Mouse (Mus musculus) liver, embryonic 11.5 days (tissue): ENCODE results near the gene Il6ra. TPM values are rescaled to one million over a fixed set of nuclear protein-coding genes. Genes with fewer than 3 reads are reported as not detected.

Source experiments
- ATAC-seq: fragments of 200-750 bp; cut with Nextera tagmentation; replicated peaks from 2 replicates; pipeline ENCODE4 v1.8.0; 2017; ENCODE audit warnings: moderate number of reproducible peaks, mild to moderate bottlenecking, moderate TSS enrichment, moderate library complexity; ENCODE audit not compliant: low FRiP score
- DNase-seq: peaks from one replicate; pipeline ENCODE4 v3.0.0-alpha.2; 2017; ENCODE audit warnings: low spot score
- H3K27ac ChIP-seq: fragments of 300-500 bp; sonication (generic); 2 replicates; pipeline ENCODE4 v1.5.1; 2014; ENCODE audit warnings: mild to moderate bottlenecking, low read depth, low read length, control low read depth
- H3K27me3 ChIP-seq: fragments of 300-500 bp; sonication (generic); replicated peaks from 2 replicates; pipeline ENCODE4 v1.6.1; 2014; ENCODE audit warnings: low read length, mixed read lengths; ENCODE audit not compliant: control insufficient read depth, insufficient read depth
- H3K36me3 ChIP-seq: fragments of 300-500 bp; sonication (generic); 2 replicates; pipeline ENCODE4 v1.6.1; 2014; ENCODE audit warnings: mild to moderate bottlenecking, low read length, moderate library complexity, mixed read lengths; ENCODE audit not compliant: control insufficient read depth, insufficient read depth
- H3K4me1 ChIP-seq: fragments of 300-500 bp; sonication (generic); replicated peaks from 2 replicates; pipeline ENCODE4 v1.6.1; 2014; ENCODE audit warnings: low read length, mixed read lengths; ENCODE audit not compliant: control insufficient read depth, insufficient read depth
- H3K4me2 ChIP-seq: fragments of 300-500 bp; sonication (generic); 2 replicates; pipeline ENCODE4 v1.6.1; 2014; ENCODE audit warnings: mild to moderate bottlenecking, control low read depth, moderate library complexity
- H3K4me3 ChIP-seq: fragments of 300-500 bp; sonication (generic); 2 replicates; pipeline ENCODE4 v1.5.1; 2014; ENCODE audit warnings: low read depth, low read length, control low read depth
- H3K9ac ChIP-seq: fragments of 300-500 bp; sonication (generic); 2 replicates; pipeline ENCODE4 v1.6.1; 2014; ENCODE audit warnings: low read depth, low read length, control low read depth
- H3K9me3 ChIP-seq: fragments of 300-500 bp; sonication (generic); 2 replicates; pipeline ENCODE4 v1.6.1; 2016; ENCODE audit warnings: low read length, inconsistent platforms, mixed read lengths; ENCODE audit not compliant: control insufficient read depth
- WGBS: fragments of 180-500 bp; shearing (Covaris S2); extraction: QIAGEN DNeasy Blood & Tissue Kit; methylation state at CpG from one replicate; pipeline ENCODE4 v1.1.7; 2014; 5-methylcytosine and 5-hydroxymethylcytosine counted together
- polyA plus RNA-seq: library from polyadenylated mRNA; unstranded; fragments of >200 nt; fragmentation: Nextera tagmentation; extraction: Ambion mirVana; gene quantifications from 2 replicates; pipeline ENCODE4 v1.2.1, GENCODE M21; 2014

Il6ra gene
- polyA plus RNA-seq, 1 experiment from 2014 or later = 1.0 TPM

DNA sequence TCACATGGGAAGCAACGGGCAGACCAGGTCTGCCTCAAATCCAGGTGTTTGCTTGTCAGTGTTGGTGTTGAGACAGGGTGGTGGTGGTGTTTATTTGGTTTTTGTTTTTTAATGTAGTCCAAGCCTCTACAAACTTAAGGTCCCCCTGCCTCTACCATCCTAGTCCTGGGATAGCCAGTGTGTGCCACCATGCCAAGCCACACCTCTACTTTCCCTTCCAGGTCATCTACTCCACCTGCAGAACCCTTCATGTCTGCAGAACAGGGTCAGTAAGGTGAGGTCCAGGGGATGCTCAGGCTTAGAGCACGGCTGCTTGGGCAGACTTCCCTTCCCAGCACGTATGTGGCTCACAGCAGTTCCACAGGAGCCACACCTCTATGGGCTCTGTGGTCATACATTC lies 52.7 kb downstream of the Il6ra start:
- Histone ChIP-seq H3K4me1 (no peaks in the 10 kb centered on the region), H3K9me3 (0 out of 2 replicates have a peak, but pooled peaks cover 3% of the 10 kb centered on the region), H3K27me3 (no peaks in the 10 kb centered on the region), H3K4me2 (no peak overlapping the region), H3K36me3 (no peaks in the 10 kb centered on the region), H3K9ac (no peak overlapping the region), H3K27ac (no peak overlapping the region), H3K4me3 (no peak overlapping the region)
- 72% methylated on average over 3 of the region's 3 CpGs for WGBS
- ATAC-seq (no peak), DNase-seq (no peak)

DNA sequence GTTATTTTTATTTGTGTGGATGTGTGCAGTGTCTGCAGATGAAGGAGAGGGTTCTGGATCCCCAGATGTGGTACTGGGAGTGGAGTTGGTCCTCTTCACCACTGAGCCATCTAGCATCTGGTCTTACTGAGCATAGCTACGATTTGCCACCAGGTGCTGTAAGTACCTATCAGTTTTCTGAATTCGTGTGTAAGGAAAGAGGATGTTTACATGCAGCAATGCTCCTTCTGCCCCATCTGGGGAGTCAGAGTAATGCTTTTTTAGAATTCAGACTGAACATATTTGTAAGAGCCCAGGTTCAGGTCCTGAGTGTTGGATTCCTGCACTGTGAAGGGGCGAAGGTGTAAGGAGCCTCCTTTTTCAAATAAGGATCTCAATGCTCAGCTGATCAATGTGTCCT lies 53.1 kb downstream of the Il6ra start:
- Histone ChIP-seq H3K27me3 (no peaks in the 10 kb centered on the region), H3K4me1 (no peaks in the 10 kb centered on the region), H3K36me3 (no peaks in the 10 kb centered on the region), H3K4me3 (no peak overlapping the region), H3K27ac (no peak overlapping the region), H3K9me3 (0 out of 2 replicates have a peak, but pooled peaks cover 3% of the 10 kb centered on the region), H3K9ac (no peak overlapping the region), H3K4me2 (no peak overlapping the region)
- no peak for ATAC-seq
- WGBS = 66% methylated on average over 3 of the region's 3 CpGs
- no peak for DNase-seq

DNA sequence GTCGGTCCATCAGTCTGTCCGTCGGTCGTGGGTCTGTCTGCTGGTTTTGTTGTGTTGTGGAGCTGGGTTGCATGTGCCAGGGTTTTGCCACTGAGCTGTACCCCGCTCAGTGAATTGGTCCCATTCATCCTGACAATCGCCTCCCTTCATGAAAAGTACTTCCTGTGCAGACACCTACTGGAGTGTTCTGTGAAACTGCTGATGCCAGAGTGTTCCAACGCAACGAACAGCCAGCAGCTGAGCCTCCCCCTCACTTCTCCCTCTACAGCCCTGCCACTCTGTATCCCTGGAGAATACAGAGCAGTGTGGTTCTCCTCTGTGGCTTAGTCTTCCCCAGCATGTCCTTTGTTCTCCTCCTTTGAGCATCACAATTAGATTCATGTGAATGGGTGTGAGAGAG lies 54.1 kb downstream of the Il6ra start:
- H3K9ac ChIP-seq = no peak overlapping the region
- 0 out of 2 replicates have a peak, but pooled peaks cover 3% of the 10 kb centered on the region for H3K9me3 ChIP-seq
- H3K4me2 ChIP-seq = no peak overlapping the region
- H3K4me1 ChIP-seq = no peaks in the 10 kb centered on the region
- H3K27ac ChIP-seq = no peak overlapping the region
- H3K4me3 ChIP-seq = no peak overlapping the region
- 78% methylated on average over 8 of the region's 8 CpGs for WGBS
- no peaks in the 10 kb centered on the region for H3K36me3 ChIP-seq
- DNase-seq (no peak), ATAC-seq (no peak)
- H3K27me3 ChIP-seq = no peaks in the 10 kb centered on the region

DNA sequence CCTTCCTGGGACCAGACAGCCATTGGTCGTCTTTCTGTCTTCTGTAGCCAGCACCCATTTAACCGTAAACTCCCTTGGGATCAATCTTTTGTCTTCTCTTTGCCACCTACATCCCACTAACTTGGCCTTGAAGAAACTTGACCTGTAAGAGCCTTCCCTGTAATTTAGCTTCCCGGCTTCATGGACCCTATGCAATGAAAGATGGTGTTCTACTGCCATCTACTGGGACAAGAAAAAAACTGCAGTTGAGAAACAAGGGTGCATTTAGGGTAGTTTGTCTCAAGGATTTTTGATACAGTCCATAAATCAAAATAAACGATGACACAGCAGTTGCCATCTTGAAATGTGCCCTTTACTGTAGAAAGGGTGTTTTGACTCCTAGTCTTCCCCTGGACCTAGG lies 54.9 kb downstream of the Il6ra start:
- H3K9ac ChIP-seq = no peak overlapping the region
- H3K4me3 ChIP-seq = no peak overlapping the region
- H3K36me3 ChIP-seq = no peaks in the 10 kb centered on the region
- no peak for ATAC-seq
- 11% methylated on average over 4 of the region's 4 CpGs for WGBS
- H3K4me1 ChIP-seq = no peaks in the 10 kb centered on the region
- DNase-seq = no peak
- 0 out of 2 replicates have a peak, but pooled peaks cover 3% of the 10 kb centered on the region for H3K9me3 ChIP-seq
- no peak overlapping the region for H3K4me2 ChIP-seq
- no peaks in the 10 kb centered on the region for H3K27me3 ChIP-seq
- no peak overlapping the region for H3K27ac ChIP-seq

DNA sequence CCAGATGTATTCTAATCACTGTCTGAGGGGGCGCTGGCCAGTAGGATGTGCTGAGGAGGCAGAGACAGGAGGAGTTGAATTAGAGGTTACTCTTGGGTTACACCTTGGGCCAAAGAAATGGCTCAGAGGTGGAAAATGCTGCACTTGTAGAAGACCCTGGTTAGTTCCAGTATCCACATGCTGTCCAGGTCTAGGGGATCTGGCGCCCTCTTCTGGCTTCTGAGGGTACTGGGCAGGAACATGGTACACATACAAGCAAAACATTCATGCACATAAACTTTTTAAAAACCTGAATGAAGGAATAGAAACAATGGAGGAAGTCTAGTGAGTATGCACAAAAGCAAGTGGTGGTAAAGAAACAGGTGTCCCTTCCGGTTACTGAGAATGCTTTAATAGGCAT lies 55.6 kb downstream of the Il6ra start:
- no peaks in the 10 kb centered on the region for H3K27me3 ChIP-seq
- WGBS = 86% methylated on average over 3 of the region's 3 CpGs
- no peak for DNase-seq

DNA sequence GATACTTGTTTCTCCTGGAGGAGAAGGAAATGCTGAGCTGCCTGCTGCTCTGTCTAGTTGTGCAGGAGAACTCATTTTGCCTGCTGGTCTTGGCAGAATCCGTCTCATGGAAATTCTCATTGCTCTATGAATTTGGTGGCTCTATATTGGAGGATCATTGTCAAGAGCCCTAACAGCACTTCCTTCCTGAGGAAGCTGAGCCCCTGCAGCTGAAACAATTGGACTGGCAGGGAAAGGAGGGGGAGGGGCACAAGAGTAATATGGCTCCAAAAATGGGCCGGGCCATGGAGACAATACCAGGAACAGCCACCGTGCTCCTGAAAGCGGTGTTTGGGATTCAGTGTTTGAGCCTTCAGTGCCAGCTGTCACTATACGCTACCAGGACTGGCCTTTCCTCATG lies 59.2 kb downstream of the Il6ra start:
- Histone ChIP-seq H3K4me3 (no peak overlapping the region), H3K4me2 (no peak overlapping the region), H3K9ac (no peak overlapping the region), H3K9me3 (0 out of 2 replicates have a peak, but pooled peaks cover 3% of the 10 kb centered on the region), H3K4me1 (no peaks in the 10 kb centered on the region), H3K36me3 (no peaks in the 10 kb centered on the region), H3K27me3 (no peaks in the 10 kb centered on the region), H3K27ac (peak overlapping the region; percentile 67; the same call in 1 of the 2 replicates)
- 55% methylated on average over 5 of the region's 5 CpGs for WGBS
- DNase-seq (no peak), ATAC-seq (no peak)

More for the DNA sequence above, 55.6 kb downstream of the Il6ra start:
- Histone ChIP-seq H3K4me1 (no peaks in the 10 kb centered on the region), H3K9me3 (0 out of 2 replicates have a peak, but pooled peaks cover 3% of the 10 kb centered on the region), H3K36me3 (no peaks in the 10 kb centered on the region), H3K27ac (no peak overlapping the region), H3K9ac (no peak overlapping the region), H3K4me3 (no peak overlapping the region), H3K4me2 (no peak overlapping the region)
- ATAC-seq = no peak

DNA sequence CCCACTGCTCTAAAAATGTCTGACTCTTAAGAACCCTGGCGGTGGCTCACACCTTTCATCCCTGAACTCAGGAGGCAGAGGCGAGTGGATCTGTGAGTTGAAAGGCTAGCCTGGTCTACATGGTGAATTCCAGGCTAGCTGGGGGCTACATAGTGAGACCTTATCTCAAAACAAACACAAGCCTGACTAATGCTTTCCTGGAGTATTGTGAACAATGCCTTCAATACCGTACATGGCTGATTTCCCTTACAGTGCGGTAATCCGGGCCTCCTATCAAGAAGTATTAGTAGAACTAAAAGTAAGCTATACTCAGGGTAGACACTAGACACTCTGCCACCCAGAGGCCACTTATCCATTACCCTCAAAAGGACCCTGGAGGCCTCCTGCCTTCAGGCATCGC lies 64.9 kb downstream of the Il6ra start:
- H3K4me3 ChIP-seq = no peak overlapping the region
- no peak for ATAC-seq
- H3K9me3 ChIP-seq = no peaks in the 10 kb centered on the region
- WGBS = 80% methylated on average over 6 of the region's 6 CpGs
- no peaks in the 10 kb centered on the region for H3K36me3 ChIP-seq
- no peaks in the 10 kb centered on the region for H3K27me3 ChIP-seq
- no peak overlapping the region for H3K4me2 ChIP-seq
- DNase-seq = no peak
- H3K4me1 ChIP-seq = peaks cover 5% of the 10 kb centered on the region
- H3K27ac ChIP-seq = no peak overlapping the region; the same call in 1 of the 2 replicates
- H3K9ac ChIP-seq = no peak overlapping the region

DNA sequence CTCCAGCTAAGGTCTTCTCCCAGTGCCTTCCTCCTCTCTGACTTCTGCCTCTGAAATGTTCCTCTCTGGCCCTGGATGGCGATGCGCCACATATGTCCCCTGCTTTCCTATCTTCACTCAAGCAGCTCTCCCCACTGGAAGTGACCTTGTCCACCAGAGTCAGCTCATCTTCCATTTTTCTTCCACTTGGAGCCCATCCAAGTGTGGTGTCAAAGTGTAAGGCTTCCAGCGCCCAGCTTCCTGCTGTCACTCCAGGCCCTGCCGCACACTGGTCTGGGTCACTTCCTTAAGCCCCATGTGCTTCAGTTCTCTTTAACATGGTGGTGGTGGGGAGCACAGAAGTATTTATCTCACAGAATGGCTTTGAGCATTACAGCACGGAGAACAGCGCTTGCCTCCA lies 65.4 kb downstream of the Il6ra start:
- Histone ChIP-seq H3K9ac (no peak overlapping the region), H3K36me3 (no peaks in the 10 kb centered on the region), H3K4me2 (no peak overlapping the region), H3K27me3 (no peaks in the 10 kb centered on the region), H3K27ac (no peak overlapping the region), H3K4me3 (no peak overlapping the region), H3K4me1 (peaks cover 5% of the 10 kb centered on the region), H3K9me3 (no peaks in the 10 kb centered on the region)
- DNase-seq = no peak
- WGBS = 63% methylated on average over 6 of the region's 6 CpGs
- ATAC-seq = 0 out of 2 replicates have a peak, but pooled peaks have one; percentile 31

DNA sequence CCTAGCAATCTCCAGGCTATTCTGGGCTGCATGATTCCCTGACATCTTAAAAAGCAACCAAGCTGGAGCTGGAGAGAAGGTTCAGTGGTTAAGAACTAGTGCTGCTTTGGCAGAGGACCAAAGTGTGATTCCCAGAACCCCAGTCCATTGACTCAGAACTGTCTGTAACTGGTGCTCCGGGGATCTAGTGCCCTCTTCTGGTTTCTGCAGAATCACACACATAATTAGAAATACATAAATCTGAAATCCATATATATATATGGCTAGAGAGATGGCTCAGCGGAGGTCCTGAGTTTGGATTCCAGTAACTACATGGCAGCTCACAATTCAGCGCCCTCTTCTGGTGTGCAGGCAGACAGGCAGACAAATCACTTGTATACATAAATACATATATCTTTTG lies 65.9 kb downstream of the Il6ra start:
- ATAC-seq (no peak), DNase-seq (no peak)
- WGBS = 80% methylated on average over 3 of the region's 3 CpGs
- H3K9me3 ChIP-seq = no peaks in the 10 kb centered on the region
- H3K36me3 ChIP-seq = 0 out of 2 replicates have a peak, but pooled peaks cover 1% of the 10 kb centered on the region
- H3K27ac ChIP-seq = no peak overlapping the region; the same call in 1 of the 2 replicates
- H3K4me2 ChIP-seq = no peak overlapping the region
- H3K4me1 ChIP-seq = peaks cover 5% of the 10 kb centered on the region
- H3K27me3 ChIP-seq = no peaks in the 10 kb centered on the region
- H3K9ac ChIP-seq = no peak overlapping the region
- no peak overlapping the region for H3K4me3 ChIP-seq
